Mouse (Mus musculus): Measurements from ENCODE around the gene Mrps34. TPM values are rescaled to one million over a fixed set of nuclear protein-coding genes. Genes with fewer than 3 reads are reported as not detected.

The Mrps34 gene
- 278 and 448 TPM in 2 replicates for polyA plus RNA-seq (2012; rRNA removed)

GRCm38 (mm10) chr17:24894995-24895547, at the start of gene Mrps34, which contains the start of gene Eme2:
TSS of gene Mrps34 (plus strand) at chr17:24895116.
TSS of gene Eme2 (minus strand) at chr17:24895087.

GRCm38 (mm10) chr17:24850065-24850772, 44.7 kb upstream of the Mrps34 start, which contains the start of gene Fahd1:
TSS of gene Fahd1 (minus strand) at chr17:24850364.

GRCm38 (mm10) chr17:24865776-24866175, 29.1 kb upstream of the Mrps34 start, which contains the start of gene Igfals:
TSS of gene Igfals (plus strand) at chr17:24865997.

GRCm38 (mm10) chr17:24886134-24886931, 8.6 kb upstream of the Mrps34 start, which contains the start of the genes Nubp2 and Spsb3:
TSS of gene Nubp2 (minus strand) at chr17:24886349.
TSS of gene Spsb3 (plus strand) at chr17:24886643.

GRCm38 (mm10) chr17:24896241-24896992, 1.5 kb downstream of the Mrps34 start, which contains the start of gene Nme3:
TSS of gene Nme3 (plus strand) at chr17:24896500.

GRCm38 (mm10) chr17:24936259-24937237, 41.6 kb downstream of the Mrps34 start, which contains the start of gene Mapk8ip3:
TSS of gene Mapk8ip3 (minus strand) at chr17:24936977.

Other genes starting within 250 kb of the Mrps34 start
- gene Slc9a3r2, start 244.8 kb upstream of the Mrps34 start, polyA plus RNA-seq (2012; rRNA removed), result 154 and 188 TPM in 2 replicates
- gene Npw, start 236.7 kb upstream of the Mrps34 start, polyA plus RNA-seq (2012; rRNA removed), result 0.40 and 0.53 TPM in 2 replicates
- gene Zfp598, start 225.4 kb upstream of the Mrps34 start, polyA plus RNA-seq (2012; rRNA removed), result 118 and 131 TPM in 2 replicates
- gene Syngr3, start 205.2 kb upstream of the Mrps34 start, polyA plus RNA-seq (2012; rRNA removed), result 1.6 and 1.7 TPM in 2 replicates
- 40.5 and 66.7 TPM in 2 replicates for gene Gfer, start 199.0 kb upstream of the Mrps34 start, polyA plus RNA-seq (2012; rRNA removed)
- 19.1 and 19.6 TPM in 2 replicates for gene Noxo1, start 198.9 kb upstream of the Mrps34 start, polyA plus RNA-seq (2012; rRNA removed)
- gene Tbl3, start 187.5 kb upstream of the Mrps34 start, polyA plus RNA-seq (2012; rRNA removed), result 105 and 112 TPM in 2 replicates
- gene Rnf151, start 177.1 kb upstream of the Mrps34 start, polyA plus RNA-seq (2012; rRNA removed), result 0.34 and 1.4 TPM in 2 replicates
- 4,445 and 4,526 TPM in 2 replicates for gene Rps2, start 177.0 kb upstream of the Mrps34 start, polyA plus RNA-seq (2012; rRNA removed)
- 198 and 335 TPM in 2 replicates for gene Ndufb10, start 170.6 kb upstream of the Mrps34 start, polyA plus RNA-seq (2012; rRNA removed)
- not detected in 2 replicates for gene Rpl3l, start 167.3 kb upstream of the Mrps34 start, polyA plus RNA-seq (2012; rRNA removed)
- 42.7 and 55.4 TPM in 2 replicates for gene Msrb1, start 158.5 kb upstream of the Mrps34 start, polyA plus RNA-seq (2012; rRNA removed)
- gene Hs3st6, start 142.1 kb upstream of the Mrps34 start, polyA plus RNA-seq (2012; rRNA removed), result 8.5 and 15.0 TPM in 2 replicates
- not detected in 2 replicates for gene Meiob, start 90.8 kb upstream of the Mrps34 start, polyA plus RNA-seq (2012; rRNA removed)
- 105 and 136 TPM in 2 replicates for gene Hagh, start 55.0 kb upstream of the Mrps34 start, polyA plus RNA-seq (2012; rRNA removed)
- gene Fahd1, start 44.8 kb upstream of the Mrps34 start, polyA plus RNA-seq (2012; rRNA removed), result 16.7 and 17.3 TPM in 2 replicates
- gene Igfals, start 29.1 kb upstream of the Mrps34 start, polyA plus RNA-seq (2012; rRNA removed), result 10.1 and 12.4 TPM in 2 replicates
- gene Nubp2, start 8.8 kb upstream of the Mrps34 start, polyA plus RNA-seq (2012; rRNA removed), result 33.0 and 41.1 TPM in 2 replicates
- gene Spsb3, start 8.5 kb upstream of the Mrps34 start, polyA plus RNA-seq (2012; rRNA removed), result 112 and 120 TPM in 2 replicates
- gene Eme2, start within 50 bp of the Mrps34 start, polyA plus RNA-seq (2012; rRNA removed), result 51.8 and 56.8 TPM in 2 replicates
- 76.6 and 85.3 TPM in 2 replicates for gene Nme3, start 1.4 kb downstream of the Mrps34 start, polyA plus RNA-seq (2012; rRNA removed)
- gene Mapk8ip3, start 41.9 kb downstream of the Mrps34 start, polyA plus RNA-seq (2012; rRNA removed), result 180 and 186 TPM in 2 replicates
- gene Jpt2, start 65.6 kb downstream of the Mrps34 start, polyA plus RNA-seq (2012; rRNA removed), result 33.5 and 37.9 TPM in 2 replicates
- gene Cramp1l, start 120.7 kb downstream of the Mrps34 start, polyA plus RNA-seq (2012; rRNA removed), result 20.6 and 27.0 TPM in 2 replicates
- 32.8 and 38.8 TPM in 2 replicates for gene Ift140, start 121.0 kb downstream of the Mrps34 start, polyA plus RNA-seq (2012; rRNA removed)
- gene Tmem204, start 188.5 kb downstream of the Mrps34 start, polyA plus RNA-seq (2012; rRNA removed), result 59.3 and 68.0 TPM in 2 replicates
- gene Telo2, start 220.9 kb downstream of the Mrps34 start, polyA plus RNA-seq (2012; rRNA removed), result 50.1 and 56.2 TPM in 2 replicates
- gene Ptx4, start 225.6 kb downstream of the Mrps34 start, polyA plus RNA-seq (2012; rRNA removed), result not detected in 2 replicates
- 41.1 and 43.3 TPM in 2 replicates for gene Clcn7, start 238.3 kb downstream of the Mrps34 start, polyA plus RNA-seq (2012; rRNA removed)